Mouse (Mus musculus) lung, postnatal 0 days (tissue): ENCODE measurements around the gene Gins3.

Experiments
- CTCF ChIP-seq: IDR thresholded peaks from 2 replicates; pipeline ENCODE4 v1.5.1; 2016; ENCODE audit warnings: antibody characterized with exemption, mild to moderate bottlenecking
- EP300 ChIP-seq: IDR thresholded peaks from 2 replicates; pipeline ENCODE4 v1.6.1; 2016; ENCODE audit warnings: antibody characterized with exemption, mild to moderate bottlenecking, control low read depth

- TF ChIP-seq CTCF (no peak), EP300 (no peak)
Measured at GRCm38 (mm10) chr8:95648251-95648650, 15.0 kb downstream of the Gins3 start.
